Mouse (Mus musculus) small intestine, adult 2 months (tissue): ENCODE results near the gene Pik3cb.

Experiments
- CTCF ChIP-seq: fragments of 200-500 bp; IDR thresholded peaks from 2 replicates; pipeline ENCODE4 v1.5.1; 2012; ENCODE audit warnings: low read depth, mild to moderate bottlenecking, control low read depth, inconsistent platforms, low read length, moderate library complexity, mixed read lengths; ENCODE audit not compliant: insufficient replicate concordance, insufficient read length; ENCODE audit errors: extremely low read depth
- POLR2A ChIP-seq: fragments of 200-500 bp; IDR thresholded peaks from 2 replicates; pipeline ENCODE4 v1.6.1; 2012; ENCODE audit warnings: low read depth, mild to moderate bottlenecking, control low read depth, inconsistent platforms, low read length, moderate library complexity

DNA sequence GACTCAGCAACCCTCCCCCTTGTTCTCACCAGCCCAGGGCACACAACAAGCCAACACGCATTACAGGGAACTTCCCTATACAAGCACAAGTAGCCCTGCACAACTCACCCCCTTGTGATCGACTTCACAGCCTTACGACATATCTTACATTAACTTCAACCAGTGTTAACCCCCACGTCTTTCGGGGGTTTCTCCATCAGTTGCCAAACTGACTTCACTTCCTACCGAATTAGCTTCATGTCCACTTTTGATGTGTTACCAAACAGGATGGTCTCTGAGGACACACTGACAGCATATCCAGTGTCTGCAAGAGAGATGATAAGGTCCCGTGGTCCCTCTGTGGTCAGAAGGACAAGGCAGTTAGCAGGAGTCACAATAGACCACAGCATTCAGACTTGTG, 41.7 kb upstream of the Pik3cb start:
- no peak for TF ChIP-seq CTCF
- no peak for TF ChIP-seq POLR2A
